Comparison of ENCODE assay signal across 15 mouse cellular contexts in genomic region chr2:71168461-71169021, GRCm38 (mm10). TPM values are rescaled to one million over a fixed set of nuclear protein-coding genes. Genes with fewer than 3 reads are reported as not detected.
DNase-seq lines count a peak whose midpoint lies in the region; ATAC-seq and TF ChIP-seq lines count a peak whose summit lies in the region.
"Had no signal": no experiment of that assay in that cellular context is flagged by ENCODE, and none has a peak within 500 bp of the region (broad histone marks: within the 10 kb centered on the region; RNA-seq: fewer than 3 reads in every experiment).

No protein-coding gene starts in this region.

- H3K4me3 ChIP-seq in hindbrain, postnatal 0 days (ENCODE audit: low read length) = no peak overlapping the region
- H3K4me3 ChIP-seq: embryonic facial prominence, embryonic 15.5 days; liver, embryonic 12.5 days had no signal

- H3K9ac ChIP-seq in hindbrain, postnatal 0 days (replicated peaks; ENCODE audit: low read length) = no peak overlapping the region
- H3K9ac ChIP-seq: embryonic facial prominence, embryonic 15.5 days; liver, embryonic 12.5 days had no signal

- no peaks in the 10 kb centered on the region for H3K27me3 ChIP-seq in hindbrain, postnatal 0 days (ENCODE audit: insufficient read depth, low read length)
- H3K27me3 ChIP-seq: embryonic facial prominence, embryonic 15.5 days; liver, embryonic 12.5 days had no signal

- 21% methylated on average over 10 of the region's 10 CpGs for WGBS in hindbrain, postnatal 0 days

- no peaks in the 10 kb centered on the region for H3K4me1 ChIP-seq in hindbrain, postnatal 0 days (ENCODE audit: insufficient read depth, low read length)

- intact Hi-C loops in left cerebral cortex, postnatal 4 days (cut with DNase I) = no loop called here

- ATAC-seq in hindbrain, postnatal 0 days = no peak
- ATAC-seq: intestine, embryonic 16.5 days; liver, embryonic 12.5 days had no signal

- DNase-seq in cerebellum, postnatal 10 days = peak; percentile 41 to 55
- no peak for DNase-seq in cerebellum, adult 9-11 months
- peak; percentile 36 for DNase-seq in left cerebral cortex, postnatal 4 days
- DNase-seq in left cerebral cortex, adult 18-20 months (ENCODE audit: low spot score in 2 of 2) = no peak
- DNase-seq in adipocyte (ENCODE audit: low spot score) = peak; percentile 14
- peak; percentile 58 for DNase-seq in hindbrain, postnatal 0 days (ENCODE audit: low spot score)
- DNase-seq in layer of hippocampus, postnatal 14 days (ENCODE audit: low spot score in 2 of 2) = no peak
- DNase-seq in right cerebral cortex, postnatal 4 days = no peak
- DNase-seq: cerebellum, adult 8-10 months; heart, adult 18-20 months; thymus, postnatal 36 days had no signal

- no peak for TF ChIP-seq CTCF in hindbrain, postnatal 0 days (IDR thresholded peaks at IDR 0.05; ENCODE audit: low read depth)

- H3K36me3 ChIP-seq in hindbrain, postnatal 0 days (ENCODE audit: insufficient read depth, low read length) = no peaks in the 10 kb centered on the region
- H3K36me3 ChIP-seq: embryonic facial prominence, embryonic 15.5 days; liver, embryonic 12.5 days had no signal

- no peak overlapping the region; the same call in 1 of the 2 replicates for H3K27ac ChIP-seq in hindbrain, postnatal 0 days
- H3K27ac ChIP-seq: embryonic facial prominence, embryonic 15.5 days; liver, embryonic 12.5 days; macrophage had no signal

- no peaks in the 10 kb centered on the region for H3K9me3 ChIP-seq in hindbrain, postnatal 0 days (ENCODE audit: low read length)
- H3K9me3 ChIP-seq: embryonic facial prominence, embryonic 15.5 days; liver, embryonic 12.5 days had no signal

- H3K4me2 ChIP-seq in hindbrain, postnatal 0 days (ENCODE audit: low read depth, low read length) = no peak overlapping the region
- H3K4me2 ChIP-seq: embryonic facial prominence, embryonic 15.5 days; liver, embryonic 12.5 days had no signal

RNA-seq across cellular contexts. Expression of gene Dync1i2, which starts 43.0 kb away (rescaled TPM):
- total RNA-seq in left cerebral cortex, postnatal 4 days (2021) = 100 to 1,000 TPM; 263 to 268 TPM
- 100 to 1,000 TPM; 124 to 125 TPM for total RNA-seq in left cerebral cortex, adult 18-20 months (2021)
- 108 and 126 TPM in 2 replicates for total RNA-seq in hindbrain, postnatal 0 days (2014; rRNA removed)
- polyA plus RNA-seq in hindbrain, postnatal 0 days (2015; fragmentation: Nextera tagmentation; extraction: Ambion mirVana) = 164 and 170 TPM in 2 replicates
- total RNA-seq in layer of hippocampus, postnatal 14 days (2021) = 100 to 1,000 TPM; 143 to 146 TPM

RNA-seq across cellular contexts. Expression of gene Cybrd1, which starts 50.8 kb away (rescaled TPM):
- total RNA-seq in left cerebral cortex, postnatal 4 days (2021) = 1 to 10 TPM; 5.4 to 7.6 TPM
- total RNA-seq in left cerebral cortex, adult 18-20 months (2021) = 1 to 10 TPM in 1 of 2 experiments, under 1 TPM in 1; 0.95 to 1.0 TPM
- total RNA-seq in hindbrain, postnatal 0 days (2014; rRNA removed) = 11.3 and 13.5 TPM in 2 replicates
- polyA plus RNA-seq in hindbrain, postnatal 0 days (2015; fragmentation: Nextera tagmentation; extraction: Ambion mirVana) = 4.0 and 4.5 TPM in 2 replicates
- total RNA-seq in layer of hippocampus, postnatal 14 days (2021) = 10 to 100 TPM in 1 of 2 experiments, 1 to 10 TPM in 1; 10.0 to 10.3 TPM

Comparison
In these comparisons a context has a peak if more than half of its experiments do, and no peak if none do; other contexts are left out.
1. DNase-seq: peak in cerebellum, postnatal 10 days (2 of 2), left cerebral cortex, postnatal 4 days (single experiment), adipocyte (single experiment) and hindbrain, postnatal 0 days (single experiment); none in cerebellum, adult 9-11 months (single experiment), left cerebral cortex, adult 18-20 months (0 of 2), layer of hippocampus, postnatal 14 days (0 of 2) and right cerebral cortex, postnatal 4 days (single experiment).